Mouse (Mus musculus): ENCODE data around the gene Lhcgr.
"Not testable (repeated sequence)": the region's sequence is repeated elsewhere in the genome, so short reads cannot be mapped to it uniquely, and the experiment has no call there.

Gene Lhcgr

GRCm38 (mm10) chr17:88791440-88792152, at the start of gene Lhcgr:
Lhcgr (minus strand) TSS chr17:88791990.
- DNase-seq, result no peak

GRCm38 (mm10) chr17:88817601-88818000, 25.8 kb upstream of the Lhcgr start:
- no peak for DNase-seq

DNA sequence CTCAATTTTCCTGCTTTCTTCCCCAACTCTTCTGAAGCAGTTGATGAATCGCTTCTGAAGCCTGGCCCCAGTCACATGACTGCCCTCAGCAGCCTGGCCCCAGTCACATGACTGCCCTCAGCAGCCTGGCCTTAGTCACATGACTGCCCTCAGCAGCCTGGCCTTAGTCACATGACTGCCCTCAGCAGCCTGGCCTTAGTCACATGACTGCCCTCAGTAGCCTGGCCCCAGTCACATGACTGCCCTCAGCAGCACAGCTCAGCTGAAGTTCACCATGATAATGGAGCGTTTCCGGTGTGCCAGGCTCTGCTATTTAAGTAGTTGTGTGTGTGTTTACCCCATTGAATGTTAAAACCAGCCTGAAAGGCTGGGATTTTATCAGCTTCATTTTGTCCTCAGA, 21.2 kb upstream of the Lhcgr start:
- not testable (repeated sequence) for DNase-seq

- no peak for DNase-seq
Observed at GRCm38 (mm10) chr17:88810807-88811206, 19.0 kb upstream of the Lhcgr start.

GRCm38 (mm10) chr17:88806421-88806820, 14.6 kb upstream of the Lhcgr start:
- no peak for DNase-seq

DNA sequence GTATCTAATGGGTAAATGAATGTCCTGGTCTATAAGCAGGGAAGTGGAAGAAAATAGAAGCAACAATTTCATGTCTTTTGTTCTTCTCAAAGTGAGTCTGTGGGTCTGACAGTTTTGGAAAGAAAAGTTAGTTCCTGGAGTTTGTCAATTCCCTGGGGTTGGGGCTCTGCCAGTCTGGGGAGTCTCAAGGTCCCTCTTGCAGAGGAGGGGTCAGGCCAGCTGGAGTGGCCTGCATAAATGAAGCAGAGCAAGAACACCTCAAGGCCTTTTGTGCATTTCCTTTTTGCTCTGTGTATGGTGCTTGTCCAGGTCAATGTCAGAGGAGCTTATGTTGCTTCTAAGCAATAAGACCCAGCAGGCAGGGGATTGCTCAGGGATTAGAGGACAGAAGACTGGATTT, 11.7 kb upstream of the Lhcgr start:
- no peak for DNase-seq

DNA sequence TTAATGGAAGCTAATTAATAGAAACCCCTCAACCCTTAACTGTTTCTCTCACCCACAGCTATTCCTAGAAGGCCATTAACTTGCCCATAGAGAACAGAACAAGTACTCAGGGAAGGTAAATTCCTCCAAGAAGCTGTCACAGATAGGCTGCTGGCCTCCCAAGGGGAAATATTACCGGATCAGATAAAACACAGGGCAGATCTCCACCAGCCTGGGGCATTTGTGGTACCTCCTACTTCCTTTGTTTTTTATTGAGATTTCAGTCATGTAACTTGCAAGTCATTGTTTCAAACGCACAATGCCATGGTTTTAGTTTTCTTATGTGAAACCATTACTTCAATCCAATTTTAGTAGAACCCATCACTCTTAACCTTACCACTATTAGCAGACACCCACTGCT, 1.1 kb downstream of the Lhcgr start:
- DNase-seq, result no peak

DNA sequence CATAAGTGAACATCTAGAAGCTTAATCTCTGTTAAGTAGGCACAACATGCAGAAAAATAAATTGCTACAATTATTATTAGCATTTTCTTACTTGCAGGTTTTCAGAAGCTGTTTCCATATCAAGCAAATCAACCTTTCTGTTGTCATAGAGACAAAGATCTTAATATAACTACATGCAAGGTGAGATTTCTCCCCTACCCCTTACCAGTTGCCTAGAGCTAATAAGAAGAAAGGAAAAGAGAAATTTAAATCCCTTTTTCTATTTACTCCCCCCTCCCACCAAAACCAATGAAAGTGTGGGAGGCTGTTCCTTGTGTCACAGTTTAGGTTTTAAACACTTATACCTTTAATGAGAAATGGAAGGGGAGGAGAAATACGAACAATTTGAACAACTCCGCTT, 3.4 kb downstream of the Lhcgr start:
- DNase-seq, result no peak

DNA sequence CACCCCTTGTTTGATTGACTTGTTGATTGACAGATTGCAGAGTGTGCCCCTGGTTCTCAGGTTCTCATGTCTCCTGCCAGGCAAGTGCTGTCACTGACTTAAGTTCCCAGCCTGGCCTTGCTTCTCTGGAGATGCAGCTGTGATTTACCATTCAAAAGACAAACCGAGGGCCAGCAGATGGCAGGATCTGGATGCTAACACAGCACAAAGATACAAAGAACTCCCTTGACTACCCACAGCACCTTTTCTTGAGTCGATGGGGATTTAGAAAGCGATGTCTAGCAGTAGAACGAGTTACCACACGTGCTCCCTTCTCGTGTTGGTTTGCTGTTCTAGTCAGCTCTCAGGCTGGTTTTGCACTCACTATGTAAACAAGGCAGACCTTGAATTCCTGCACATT, 4.9 kb downstream of the Lhcgr start:
- DNase-seq, result no peak

DNA sequence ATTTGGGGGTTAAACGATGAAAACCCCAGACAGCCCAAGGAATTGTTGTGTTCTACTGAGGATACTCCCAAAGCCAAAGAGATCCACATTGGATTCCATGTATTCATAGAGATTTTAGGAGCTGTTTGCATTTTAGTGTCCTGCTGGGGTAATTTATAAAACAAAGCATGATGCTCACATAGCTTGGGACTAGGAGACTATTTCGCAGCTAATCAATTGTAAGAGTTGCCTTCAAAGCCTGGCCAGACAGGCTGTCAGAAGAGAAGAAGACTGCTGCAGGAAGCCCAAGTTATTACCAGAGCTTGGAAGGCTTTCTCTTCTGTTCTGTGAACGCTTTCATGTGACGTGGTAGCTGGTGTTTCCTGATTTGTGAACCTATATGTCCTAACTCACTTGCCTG, 5.4 kb downstream of the Lhcgr start:
- no peak for DNase-seq

DNA sequence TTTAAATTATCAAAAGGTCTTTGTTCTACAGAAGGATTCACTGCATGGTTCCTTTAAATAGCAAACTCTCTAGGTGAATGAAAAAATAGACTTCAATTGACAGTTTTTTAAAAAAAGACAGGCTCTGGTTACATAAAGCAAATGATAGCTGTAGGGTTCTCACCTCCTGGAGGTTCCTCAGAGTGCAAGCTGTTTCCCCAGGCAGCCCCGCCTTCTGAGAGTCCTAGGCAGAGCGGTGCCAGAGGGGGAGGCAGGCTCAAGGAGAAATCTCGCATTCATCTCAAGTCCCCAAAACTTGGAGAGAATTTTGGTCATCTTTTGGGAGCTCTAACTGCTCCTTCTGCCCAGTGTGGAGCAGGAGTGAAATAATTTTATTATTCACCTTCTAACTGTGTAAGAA, 12.6 kb downstream of the Lhcgr start:
- DNase-seq, result no peak

DNA sequence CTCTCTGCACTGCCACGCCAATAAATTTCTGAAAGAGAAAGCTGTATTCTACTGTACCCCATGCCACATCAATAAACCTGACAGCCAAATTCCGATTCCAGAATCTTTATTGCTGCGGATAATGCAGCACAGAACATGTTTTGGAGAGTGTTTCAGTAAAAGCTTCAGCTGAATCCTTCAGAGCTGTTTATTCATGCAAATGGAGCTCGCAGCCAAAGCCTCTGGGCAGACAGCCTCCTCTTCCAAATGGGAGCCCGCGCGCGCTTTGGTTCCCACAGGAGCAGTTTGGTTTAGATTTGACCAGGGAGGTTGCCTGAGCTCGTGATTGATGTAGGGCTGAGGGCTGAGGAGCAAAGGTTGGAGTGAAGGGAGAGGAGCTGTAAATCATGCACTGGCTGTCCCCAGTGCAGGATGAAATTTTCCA, 17.7 kb downstream of the Lhcgr start:
- DNase-seq, result no peak

DNA sequence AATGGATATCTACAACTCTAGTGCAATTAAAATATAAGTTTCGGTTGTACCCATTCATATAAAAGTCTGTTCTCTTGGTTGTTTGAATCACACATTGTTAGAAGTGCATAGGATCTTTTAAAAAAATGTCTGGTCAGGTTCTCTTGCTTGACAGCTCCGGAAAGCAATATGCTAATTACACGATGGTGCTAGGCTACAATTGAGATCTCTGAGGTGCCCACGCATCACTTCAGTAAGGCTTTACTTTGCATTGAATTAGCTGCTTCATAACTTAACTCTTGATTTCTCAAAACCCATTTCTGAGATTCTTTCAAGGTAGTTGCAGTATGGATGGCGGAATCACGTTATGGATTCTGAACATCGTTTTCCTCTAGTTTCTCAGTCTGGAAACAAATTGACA, 21.7 kb downstream of the Lhcgr start:
- DNase-seq, result no peak

DNA sequence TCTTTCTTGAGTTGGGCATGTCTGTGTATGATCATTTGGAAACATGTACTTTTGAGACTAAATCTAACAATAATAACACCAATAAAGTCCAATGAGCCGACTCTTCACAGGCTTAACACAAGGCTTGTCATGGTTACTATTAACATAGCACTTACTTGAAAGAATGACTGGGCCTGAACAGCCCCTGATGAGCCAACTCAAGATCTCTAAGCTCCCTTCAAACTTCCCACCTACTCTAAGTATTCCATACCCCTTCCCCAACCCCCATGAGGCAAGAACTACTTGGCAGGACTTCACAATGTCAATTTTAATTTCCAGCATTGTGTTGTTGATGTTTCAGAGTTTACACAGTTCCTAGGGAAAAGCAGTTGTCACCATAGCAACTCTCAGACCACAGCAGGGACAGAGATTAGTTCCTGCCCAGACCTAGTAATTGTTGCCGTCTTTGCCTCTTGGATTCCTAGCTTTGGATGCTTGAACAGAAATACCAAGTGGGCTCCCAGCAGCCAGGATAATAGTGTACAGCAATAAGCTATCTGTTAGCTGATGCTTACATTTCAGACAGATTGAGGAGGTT, 22.4 kb downstream of the Lhcgr start:
- no peak for DNase-seq

DNA sequence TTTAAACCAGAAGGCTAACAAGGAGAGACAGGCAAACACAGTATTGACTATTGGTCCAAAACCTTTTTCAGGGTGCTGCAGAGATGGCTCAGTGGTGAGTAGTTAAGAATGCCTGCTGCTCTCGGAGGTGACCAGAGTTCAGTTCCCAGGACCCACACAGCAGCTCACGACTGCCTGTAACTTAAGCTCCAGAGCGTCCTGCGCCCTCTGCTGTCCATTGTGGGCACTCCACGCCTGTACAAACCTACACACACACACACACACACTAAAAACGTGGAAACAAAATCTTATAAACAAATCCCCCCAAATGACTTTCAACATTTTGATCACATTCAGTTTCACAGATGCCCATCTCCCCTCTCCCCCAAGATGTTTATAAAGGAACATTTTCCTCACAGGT, 24.9 kb downstream of the Lhcgr start:
- DNase-seq, result no peak

GRCm38 (mm10) chr17:88764136-88764485, 27.7 kb downstream of the Lhcgr start:
- DNase-seq, result no peak

DNA sequence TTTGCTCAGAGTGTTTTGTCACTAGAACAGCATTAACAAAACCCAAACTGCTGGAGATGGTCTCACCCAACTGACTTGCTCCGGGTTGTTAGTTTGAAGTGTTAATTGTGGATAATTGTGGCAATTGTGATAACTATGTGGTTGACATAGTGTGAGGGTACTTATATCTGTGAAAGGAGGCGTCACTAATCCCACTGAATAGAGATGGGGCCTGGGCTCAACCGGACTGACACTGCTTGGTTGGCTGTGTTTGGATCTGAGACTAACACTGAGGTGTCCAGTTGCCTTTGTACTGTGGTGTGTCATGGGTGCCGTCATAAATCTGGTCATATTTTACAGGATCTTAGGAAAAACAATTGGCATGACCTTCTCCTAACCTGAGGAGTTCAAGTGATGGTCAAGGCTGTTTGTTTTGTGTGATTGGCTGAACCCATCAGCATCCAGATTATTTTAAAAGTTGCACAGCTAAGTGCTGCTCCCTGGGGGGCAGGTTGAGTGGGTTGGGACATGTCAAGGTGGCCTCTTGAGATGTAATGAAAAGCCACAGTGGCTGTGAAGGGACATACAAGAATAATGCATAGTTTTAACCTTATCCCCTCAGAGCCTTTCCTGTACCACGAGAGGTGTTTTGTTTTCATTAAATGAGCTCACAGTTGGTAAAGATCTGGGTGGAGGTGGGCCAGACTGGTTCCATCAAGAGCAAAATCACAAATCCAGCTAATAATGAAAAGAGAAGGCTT, 28.2 kb downstream of the Lhcgr start:
- DNase-seq, result no peak

GRCm38 (mm10) chr17:88758003-88758437, 33.8 kb downstream of the Lhcgr start:
- no peak for DNase-seq

DNA sequence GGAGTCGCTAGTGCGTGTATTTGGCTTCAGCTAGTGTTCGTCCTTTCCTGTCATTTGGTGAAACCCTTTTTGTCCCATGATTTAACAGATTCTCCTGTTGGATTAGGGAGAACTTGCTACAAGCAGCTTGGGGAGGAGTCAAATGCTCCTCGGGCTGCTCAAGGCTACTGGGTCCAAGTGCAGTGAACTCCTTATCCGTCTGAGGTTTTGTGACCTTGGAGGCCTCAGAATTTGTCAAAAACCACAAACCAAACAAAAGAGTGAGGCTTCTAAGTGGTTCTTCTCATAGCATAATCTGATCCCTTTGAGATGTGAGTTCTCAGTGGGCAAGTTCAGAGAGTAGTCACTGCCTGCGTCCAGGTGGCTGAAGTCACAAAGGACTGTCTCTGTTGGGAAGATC, 36.0 kb downstream of the Lhcgr start:
- DNase-seq, result no peak

DNA sequence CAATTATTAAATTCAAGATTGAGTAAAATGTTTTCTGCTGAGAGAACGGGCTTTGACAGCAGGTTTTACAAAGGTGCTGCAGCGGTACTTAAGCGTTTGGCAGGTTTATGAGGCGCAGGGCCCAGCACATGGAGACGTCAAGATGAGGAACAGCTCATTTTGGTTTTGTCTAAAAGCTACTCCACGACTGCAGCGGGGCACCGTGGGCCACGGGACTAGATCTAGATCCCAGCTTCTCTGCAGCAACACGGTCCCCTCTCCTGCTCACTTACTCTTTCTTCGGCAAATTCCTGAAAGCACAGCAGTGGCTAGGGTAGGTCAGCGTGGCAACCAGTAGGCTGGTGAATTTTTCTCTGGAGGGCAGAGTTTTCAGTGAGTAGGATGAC, 38.3 kb downstream of the Lhcgr start:
- DNase-seq, result no peak

DNA sequence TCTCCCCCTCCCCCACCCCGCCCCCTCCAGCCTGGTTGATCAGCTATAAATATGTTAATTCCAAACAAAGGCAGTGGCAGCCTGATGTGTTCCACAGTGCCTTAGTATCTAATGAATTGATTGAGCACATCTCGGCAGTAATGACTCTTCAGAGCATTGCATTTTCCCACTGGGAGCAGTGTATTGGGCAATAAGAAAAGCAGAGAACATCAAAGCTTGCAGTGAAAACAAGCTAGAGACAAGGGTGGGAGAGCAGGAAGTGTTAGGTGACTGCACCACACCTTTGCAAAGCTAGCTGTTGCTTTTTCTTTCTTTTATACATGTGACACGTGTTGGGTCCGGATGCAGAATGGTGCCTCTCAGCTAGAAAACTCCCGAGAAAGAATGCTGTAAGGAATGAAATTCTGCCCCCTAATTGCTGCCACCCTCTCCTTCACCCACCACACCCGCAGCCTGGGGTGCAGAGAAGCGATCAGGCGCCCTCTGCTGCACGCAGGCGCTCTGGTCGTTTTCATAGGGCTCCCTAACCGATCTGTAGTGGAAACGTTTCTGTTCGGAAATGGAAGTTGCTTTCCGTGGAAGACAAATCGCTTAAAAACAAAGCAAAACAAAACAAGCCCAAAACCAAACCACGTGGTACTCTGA, 38.8 kb downstream of the Lhcgr start:
- DNase-seq, result peak; percentile 25

GRCm38 (mm10) chr17:88749646-88750045, 42.1 kb downstream of the Lhcgr start:
- no peak for DNase-seq

DNA sequence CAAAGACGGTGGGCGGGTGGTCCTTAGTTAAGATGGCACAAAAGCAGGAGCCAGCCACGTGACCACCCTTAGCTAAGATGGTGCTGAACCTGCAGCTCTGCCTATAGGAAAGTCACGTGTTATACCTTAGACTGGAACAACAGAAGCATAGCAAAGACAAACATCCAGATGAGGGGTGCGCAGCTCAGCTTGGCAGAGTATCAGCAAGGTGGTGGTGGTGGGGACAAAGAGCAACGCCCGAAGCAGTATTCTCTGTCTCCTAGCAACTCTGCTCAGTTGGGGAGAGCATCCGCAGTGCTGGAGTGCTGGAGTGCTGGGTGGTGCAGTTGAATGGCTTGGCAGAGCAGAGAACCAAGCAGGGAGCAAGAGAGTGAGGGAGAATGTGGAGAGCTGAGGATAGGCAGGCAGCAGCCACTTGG, 85.5 kb downstream of the Lhcgr start:
- no peak for DNase-seq

DNA sequence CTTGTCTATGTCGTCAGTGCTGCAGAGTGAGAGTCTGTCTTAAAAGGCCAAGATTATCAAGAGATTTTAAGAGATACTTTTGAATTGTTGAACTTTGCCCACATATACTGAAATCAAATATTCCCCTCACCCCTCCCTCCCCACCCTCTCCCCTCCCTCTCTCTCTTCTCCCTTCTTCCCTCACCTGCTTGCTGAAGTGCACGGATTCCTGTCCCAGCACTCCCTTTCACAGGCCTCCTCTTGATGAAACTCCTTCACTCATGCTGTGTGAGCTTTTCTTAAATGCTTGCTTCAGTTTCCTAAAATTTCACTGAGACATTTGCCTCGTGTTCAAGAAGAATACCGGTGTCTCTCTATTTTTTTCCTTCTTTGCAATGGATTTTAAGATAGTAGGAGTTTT, 88.7 kb downstream of the Lhcgr start:
- DNase-seq, result no peak
